Mouse (Mus musculus) regulatory T cell (primary cell): ENCODE data around the gene Ddx41.

ENCODE experiments used
- in situ Hi-C: fragments of 300-600 bp; cut with MboI, MseI; formaldehyde crosslinking; loops from one replicate; pipeline ENCODE4 v1.15.1; 2025; ENCODE audit warnings: high pct_unique_total_duplicates

Gene Ddx41

GRCm38 (mm10) chr13:55508531-55508930, 27.9 kb downstream of the Ddx41 start:
- in situ Hi-C loops = no loop called here

GRCm38 (mm10) chr13:55507877-55508276, 28.6 kb downstream of the Ddx41 start:
- in situ Hi-C loops = no loop called here

- in situ Hi-C loops = no loop called here
Observed at GRCm38 (mm10) chr13:55506697-55507096, 29.8 kb downstream of the Ddx41 start.

- in situ Hi-C loops = no loop called here
Observed at GRCm38 (mm10) chr13:55505810-55506209, 30.6 kb downstream of the Ddx41 start.

GRCm38 (mm10) chr13:55504390-55504789, 32.1 kb downstream of the Ddx41 start:
- in situ Hi-C loops = no loop called here

- in situ Hi-C loops = no loop called here
Observed at GRCm38 (mm10) chr13:55502405-55502804, 34.1 kb downstream of the Ddx41 start.

GRCm38 (mm10) chr13:55500575-55500974, 35.9 kb downstream of the Ddx41 start:
- in situ Hi-C loops = no loop called here

GRCm38 (mm10) chr13:55498906-55499305, 37.6 kb downstream of the Ddx41 start:
- in situ Hi-C loops = no loop called here

GRCm38 (mm10) chr13:55496661-55497060, 39.8 kb downstream of the Ddx41 start:
- in situ Hi-C loops = no loop called here

- in situ Hi-C loops = no loop called here
Observed at GRCm38 (mm10) chr13:55495702-55496101, 40.8 kb downstream of the Ddx41 start.

GRCm38 (mm10) chr13:55494883-55495621, 41.4 kb downstream of the Ddx41 start:
- in situ Hi-C loops = no loop called here

- in situ Hi-C loops = no loop called here
Observed at GRCm38 (mm10) chr13:55494257-55494656, 42.2 kb downstream of the Ddx41 start.

GRCm38 (mm10) chr13:55487578-55488498, 48.6 kb downstream of the Ddx41 start, which contains the start of gene Dbn1:
Gene Dbn1 (minus strand): TSS chr13:55488111.
- in situ Hi-C loops = no loop called here

GRCm38 (mm10) chr13:55486916-55487577, 49.4 kb downstream of the Ddx41 start:
- in situ Hi-C loops = no loop called here

- in situ Hi-C loops = no loop called here
Observed at GRCm38 (mm10) chr13:55486029-55486794, 50.2 kb downstream of the Ddx41 start.

- in situ Hi-C loops = no loop called here
Observed at GRCm38 (mm10) chr13:55484520-55485088, 51.9 kb downstream of the Ddx41 start.

- in situ Hi-C loops = no loop called here
Observed at GRCm38 (mm10) chr13:55483593-55483992, 52.9 kb downstream of the Ddx41 start.

- in situ Hi-C loops = no loop called here
Observed at GRCm38 (mm10) chr13:55483071-55483470, 53.4 kb downstream of the Ddx41 start.

- in situ Hi-C loops = no loop called here
Observed at GRCm38 (mm10) chr13:55482542-55482941, 53.9 kb downstream of the Ddx41 start.
